Mouse (Mus musculus): ENCODE measurements around the gene Rsph3b.

- TF ChIP-seq CTCF (IDR thresholded peaks at IDR 0.05; ENCODE audit: borderline replicate concordance, insufficient read depth, low read depth, low read length) (no peak), POLR2A (IDR thresholded peaks at IDR 0.05; ENCODE audit: borderline replicate concordance, insufficient read depth, low read length) (no peak)
These were observed 81.9 kb downstream of the Rsph3b start for GRCm38 (mm10) chr17:6866576-6866975.

Measured in cerebellum, adult 2 months (tissue).